Mouse (Mus musculus) C2C12 (cell line): ENCODE results near the gene Abtb1. TPM values are rescaled to one million over a fixed set of nuclear protein-coding genes. Genes with fewer than 3 reads are reported as not detected.

Experiments
- H3K27me3 ChIP-seq: one replicate; pipeline ENCODE4 v1.6.1; 2011; ENCODE audit not compliant: control insufficient read depth, insufficient read depth, insufficient read length
- H3K36me3 ChIP-seq: one replicate; pipeline ENCODE4 v1.6.1; 2011; ENCODE audit not compliant: control insufficient read depth, insufficient read depth
- H3K4me3 ChIP-seq: one replicate; pipeline ENCODE4 v1.5.1; 2011; ENCODE audit warnings: mild to moderate bottlenecking, control low read depth; ENCODE audit not compliant: poor library complexity, insufficient read depth, severe bottlenecking
- H3K79me2 ChIP-seq: one replicate; pipeline ENCODE4 v1.6.1; 2011; ENCODE audit not compliant: control insufficient read depth, insufficient read depth
- H3K79me3 ChIP-seq: one replicate; pipeline ENCODE4 v1.6.1; 2011; ENCODE audit warnings: low read depth, control low read depth
- H3ac ChIP-seq: one replicate; pipeline ENCODE3; 2011; ENCODE audit warnings: low read depth; ENCODE audit not compliant: control insufficient read depth, insufficient read length
- CEBPB ChIP-seq: IDR thresholded peaks from one replicate; pipeline ENCODE4 v1.6.1; 2011; ENCODE audit warnings: low read depth, mild to moderate bottlenecking, control low read depth, moderate library complexity
- CTCF ChIP-seq: IDR thresholded peaks from one replicate; pipeline ENCODE4 v1.5.1; 2011; ENCODE audit not compliant: control insufficient read depth, insufficient read depth, insufficient read length
- FOSL1 ChIP-seq: IDR thresholded peaks from one replicate; pipeline ENCODE4 v1.8.0; 2011; ENCODE audit warnings: mild to moderate bottlenecking, low read length; ENCODE audit not compliant: poor library complexity, insufficient read depth, severe bottlenecking
- MAX ChIP-seq: IDR thresholded peaks from one replicate; pipeline ENCODE4 v1.6.1; 2011; ENCODE audit warnings: mild to moderate bottlenecking, control low read depth
- MYOD1 ChIP-seq: IDR thresholded peaks from one replicate; pipeline ENCODE4 v1.6.1; 2011; ENCODE audit warnings: low read depth; ENCODE audit not compliant: control insufficient read depth, insufficient read length
- MYOG ChIP-seq: IDR thresholded peaks from one replicate; pipeline ENCODE4 v1.6.1; 2011; ENCODE audit not compliant: control insufficient read depth, insufficient read length; ENCODE audit errors: extremely low read depth
- USF1 ChIP-seq: IDR thresholded peaks from one replicate; pipeline ENCODE4 v1.6.1; 2011; ENCODE audit warnings: low read depth, mild to moderate bottlenecking, control low read depth, moderate library complexity
- polyA plus RNA-seq: library from polyadenylated mRNA; unstranded; fragments of >200 nt; fragmentation: generic; extraction: Trizol; gene quantifications from one replicate; pipeline ENCODE4 v1.2.1, GENCODE M21; 2012; ENCODE audit warnings: missing spikeins

The Abtb1 gene
- polyA plus RNA-seq, 1 experiment: 6.7 TPM

DNA sequence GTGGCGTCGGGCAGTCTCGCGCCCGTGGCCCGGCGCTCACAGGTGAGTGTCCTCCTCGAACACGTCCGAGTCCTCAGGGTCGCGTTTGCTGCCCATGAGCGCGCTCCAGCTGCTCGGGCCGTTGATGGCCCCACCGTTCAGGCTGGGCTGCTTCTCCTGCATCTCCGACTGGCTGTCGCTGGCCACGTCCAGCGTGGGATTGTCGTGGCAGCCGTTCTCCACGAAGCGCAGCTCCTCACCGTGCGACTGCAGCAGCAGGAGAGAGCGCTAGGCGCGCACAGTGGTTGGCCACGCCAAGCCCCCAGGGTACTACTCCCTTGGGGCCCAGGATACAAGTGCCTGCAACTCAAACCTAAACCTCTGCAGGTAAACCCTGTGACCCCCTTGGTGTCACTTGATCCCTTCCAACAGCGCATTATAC lies 957 bp upstream of the Abtb1 start:
- Histone ChIP-seq H3K27me3 (no peaks in the 10 kb centered on the region), H3K79me3 (no peaks in the 10 kb centered on the region), H3ac (peak overlapping the region; percentile 64), H3K36me3 (no peaks in the 10 kb centered on the region), H3K4me3 (peak overlapping the region; percentile 40), H3K79me2 (no peaks in the 10 kb centered on the region)
- TF ChIP-seq MYOD1 (no peak), CTCF (no peak), USF1 (no peak), CEBPB (no peak), MAX (no peak), FOSL1 (no peak), MYOG (no peak)

DNA sequence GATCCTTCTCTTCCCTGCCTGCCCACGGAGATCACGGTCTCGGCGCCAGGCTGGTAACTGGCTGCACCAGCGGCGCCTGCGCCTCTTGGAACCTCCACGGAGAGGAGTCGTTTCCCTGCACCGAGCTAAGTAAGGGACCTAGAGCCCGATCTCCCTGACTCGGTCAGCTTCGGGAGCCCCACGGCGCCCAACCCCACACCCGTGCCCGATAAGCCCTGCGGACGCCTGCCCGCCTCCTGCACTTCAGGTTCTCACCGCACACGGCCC lies 337 bp downstream of the Abtb1 start:
- H3K79me3 ChIP-seq: no peaks in the 10 kb centered on the region
- TF ChIP-seq MYOG (no peak), MAX (no peak), CTCF (no peak), USF1 (no peak), MYOD1 (no peak), CEBPB (no peak), FOSL1 (no peak)
- peak overlapping the region; percentile 85 for H3ac ChIP-seq
- peak overlapping the region; percentile 87 for H3K4me3 ChIP-seq
- H3K27me3 ChIP-seq: no peaks in the 10 kb centered on the region
- no peaks in the 10 kb centered on the region for H3K79me2 ChIP-seq
- H3K36me3 ChIP-seq: no peaks in the 10 kb centered on the region

DNA sequence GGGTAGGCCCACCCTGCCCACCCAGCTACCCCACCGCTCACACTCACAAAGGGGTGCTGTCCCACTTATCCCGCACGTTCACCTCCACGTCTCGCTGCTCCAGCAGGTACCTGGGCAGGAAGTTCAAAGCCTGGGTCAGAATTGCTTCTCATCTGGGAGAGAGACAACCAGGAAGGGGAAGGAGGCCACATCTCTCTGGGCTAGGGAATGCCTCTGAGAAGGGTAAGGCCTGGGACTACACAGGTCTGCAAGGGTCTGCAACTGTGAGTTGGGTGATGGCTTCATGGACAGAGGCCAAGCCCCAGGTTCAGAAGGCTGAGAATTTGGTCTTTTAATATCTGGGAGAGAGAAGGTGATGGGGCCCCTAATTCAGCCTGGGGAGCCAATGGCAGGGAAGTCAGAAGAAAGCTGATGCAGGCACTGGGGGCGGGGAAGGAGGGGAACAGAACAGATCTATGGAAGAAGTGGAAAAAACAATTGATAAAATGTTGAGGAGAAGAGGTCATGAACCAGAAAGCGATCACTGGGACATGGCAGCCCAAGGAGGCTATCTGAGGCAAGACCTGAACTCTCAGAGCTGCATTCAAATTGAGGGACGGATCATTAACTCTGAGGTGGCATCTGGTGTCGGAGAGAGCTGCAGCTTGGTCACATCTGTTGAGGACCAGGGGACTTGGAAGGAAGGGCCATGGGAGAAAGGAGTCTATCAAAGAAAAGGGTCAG lies 832 bp downstream of the Abtb1 start:
- H3K36me3 ChIP-seq: no peaks in the 10 kb centered on the region
- H3K4me3 ChIP-seq: peak overlapping the region; percentile 87
- no peaks in the 10 kb centered on the region for H3K79me2 ChIP-seq
- no peaks in the 10 kb centered on the region for H3K27me3 ChIP-seq
- H3K79me3 ChIP-seq: no peaks in the 10 kb centered on the region
- TF ChIP-seq FOSL1 (no peak), MYOD1 (no peak), MYOG (no peak), CEBPB (no peak), MAX (no peak), USF1 (no peak), CTCF (no peak)
- peak overlapping the region; percentile 85 for H3ac ChIP-seq

DNA sequence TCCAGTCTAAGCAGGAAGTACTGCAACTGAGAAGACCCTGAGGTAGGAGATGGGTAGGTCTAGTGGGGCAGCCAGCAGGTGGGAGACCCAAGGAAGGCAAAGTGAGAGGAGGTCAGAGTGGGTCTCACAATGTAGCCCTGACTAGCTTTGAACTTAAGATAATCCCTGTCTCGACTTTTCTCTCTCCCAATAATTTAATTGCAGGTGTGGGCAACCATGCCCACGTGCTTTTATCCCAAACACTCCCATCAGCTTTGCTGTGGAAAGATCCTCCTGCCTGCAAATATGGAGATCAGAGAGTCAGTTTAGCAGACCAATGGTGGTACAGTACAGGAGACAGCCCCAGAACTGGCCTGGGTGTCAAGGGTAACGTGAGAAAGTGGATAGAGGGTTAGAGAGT lies 1.6 kb downstream of the Abtb1 start:
- TF ChIP-seq MYOG (no peak), CEBPB (no peak), CTCF (no peak), FOSL1 (no peak), MYOD1 (no peak), MAX (no peak), USF1 (no peak)
- Histone ChIP-seq H3K36me3 (no peaks in the 10 kb centered on the region), H3ac (no peak overlapping the region), H3K79me3 (no peaks in the 10 kb centered on the region), H3K4me3 (peak overlapping the region; percentile 87), H3K27me3 (no peaks in the 10 kb centered on the region), H3K79me2 (no peaks in the 10 kb centered on the region)

DNA sequence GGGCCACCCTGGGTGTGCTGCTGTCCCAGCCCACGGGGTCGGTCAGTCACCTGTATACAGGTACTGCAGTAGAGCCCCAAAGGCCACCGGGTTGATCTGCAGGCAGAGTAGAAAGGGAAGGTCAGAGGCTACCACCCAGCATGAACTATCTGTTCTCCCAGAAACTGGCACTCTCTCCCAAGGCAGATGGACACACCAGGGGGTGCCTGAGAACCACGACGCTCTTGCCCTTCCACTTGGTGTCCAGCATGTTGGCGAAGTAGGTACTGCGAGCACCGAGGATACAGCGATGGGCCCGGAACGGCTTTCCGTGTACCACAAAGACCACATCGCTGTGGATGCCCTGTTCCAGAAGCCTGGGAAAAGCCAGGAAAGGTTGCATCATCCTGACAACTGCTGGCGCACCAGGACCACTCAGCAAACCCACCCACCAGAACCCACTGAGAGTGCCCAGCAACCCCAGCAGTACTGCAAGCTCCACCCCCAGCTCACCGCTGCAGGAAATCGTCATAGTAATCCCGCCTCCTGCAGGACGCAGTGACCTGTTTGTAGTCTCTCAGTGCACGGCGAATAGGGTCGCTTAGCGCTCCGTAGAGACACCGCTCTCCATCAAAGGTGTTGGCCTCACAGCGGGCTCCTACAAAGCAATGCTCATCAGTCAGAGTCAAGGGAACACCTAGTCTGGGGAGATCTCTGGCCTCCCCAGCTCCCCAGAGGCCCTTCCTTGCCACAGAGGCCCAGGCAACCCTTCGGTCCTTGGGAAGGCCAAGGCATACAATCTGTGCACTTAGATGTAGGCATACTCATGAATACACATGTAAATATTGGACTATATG lies 2.4 kb downstream of the Abtb1 start:
- Histone ChIP-seq H3ac (no peak overlapping the region), H3K79me2 (no peaks in the 10 kb centered on the region), H3K79me3 (no peaks in the 10 kb centered on the region), H3K4me3 (no peak overlapping the region), H3K36me3 (no peaks in the 10 kb centered on the region), H3K27me3 (no peaks in the 10 kb centered on the region)
- TF ChIP-seq MYOD1 (no peak), CTCF (no peak), MAX (no peak), CEBPB (no peak), USF1 (no peak), MYOG (no peak), FOSL1 (no peak)
